Mouse (Mus musculus) liver, postnatal 0 days (tissue): ENCODE measurements at regions not wholly inside any gene's neighbourhood (a gene's known extent, or its start where the extent isn't known, plus 50 kb on each side); places are given as distances from the start of the nearest gene placed in this dataset.

Source experiments
- CTCF ChIP-seq: sonication (generic); IDR thresholded peaks from 2 replicates; pipeline ENCODE4 v1.5.1; 2016; ENCODE audit warnings: antibody characterized with exemption, low read depth
- EP300 ChIP-seq: IDR thresholded peaks from 2 replicates; pipeline ENCODE4 v1.6.1; 2016; ENCODE audit warnings: antibody characterized with exemption, low read depth, mild to moderate bottlenecking

GRCm38 (mm10) chr9:100252409-100252808 lies 234.2 kb downstream of the Il20rb start:
- no peak for TF ChIP-seq CTCF
- no peak for TF ChIP-seq EP300
